Mouse (Mus musculus) heart, postnatal 4 days (tissue): ENCODE measurements at regions not wholly inside any gene's neighbourhood (a gene's known extent, or its start where the extent isn't known, plus 50 kb on each side); places are given as distances from the start of the nearest gene placed in this dataset.

Experiments
- DNase-seq: peaks from one replicate; pipeline ENCODE4 v3.0.0; 2021

GRCm38 (mm10) chr13:53553876-53554577 lies 81.2 kb upstream of the Msx2 start:
- DNase-seq = no peak

- DNase-seq = no peak
These were observed 80.5 kb upstream of the Msx2 start for GRCm38 (mm10) chr13:53553192-53553875.

- peak; percentile 19 for DNase-seq
These were observed 75.5 kb upstream of the Msx2 start for GRCm38 (mm10) chr13:53548396-53548795.

GRCm38 (mm10) chr13:53543291-53543690 lies 70.4 kb upstream of the Msx2 start:
- DNase-seq = no peak

GRCm38 (mm10) chr13:53539797-53540196 lies 66.9 kb upstream of the Msx2 start:
- DNase-seq = no peak

GRCm38 (mm10) chr13:53537937-53538336 lies 65.1 kb upstream of the Msx2 start:
- DNase-seq = no peak

GRCm38 (mm10) chr13:53535781-53536425 lies 63.0 kb upstream of the Msx2 start:
- DNase-seq = no peak

GRCm38 (mm10) chr13:53533738-53534137 lies 60.9 kb upstream of the Msx2 start:
- no peak for DNase-seq

GRCm38 (mm10) chr13:53526880-53527279 lies 54.0 kb upstream of the Msx2 start:
- peak; percentile 21 for DNase-seq

GRCm38 (mm10) chr13:53522807-53523206 lies 49.9 kb upstream of the Msx2 start:
- DNase-seq = no peak
